Mouse (Mus musculus): ENCODE data around the gene Plekha5. TPM values are rescaled to one million over a fixed set of nuclear protein-coding genes. Genes with fewer than 3 reads are reported as not detected.

Plekha5 gene
- polyA plus RNA-seq, 1 experiment from 2014 or later, result 62.1 TPM

DNA sequence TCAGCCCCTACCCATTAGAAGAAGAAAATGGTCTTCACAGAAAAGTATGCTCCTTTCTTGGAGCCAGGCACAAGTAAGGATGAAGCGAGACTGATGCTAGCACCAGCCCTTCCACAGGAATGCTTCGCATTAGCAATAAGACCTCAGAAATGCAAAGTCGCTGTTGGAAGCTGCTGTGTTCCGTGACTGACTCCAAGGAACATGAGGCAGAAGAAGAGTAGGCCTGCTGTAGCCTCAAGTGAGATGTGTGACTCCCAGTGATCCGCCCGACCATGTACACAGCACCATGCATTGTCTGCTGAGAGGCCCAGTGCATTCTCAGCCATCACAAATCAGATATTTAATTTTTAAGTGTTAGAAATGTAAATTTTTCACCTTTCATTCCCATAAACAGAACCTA is 41.0 kb downstream of the Plekha5 start:
- H3K36me3 ChIP-seq (ENCODE audit: control insufficient read depth, insufficient read depth, low read length), result peaks cover 6% of the 10 kb centered on the region; the same call in 1 of the 2 replicates
- no peak overlapping the region for H3K27ac ChIP-seq (ENCODE audit: low read depth)
- no peak overlapping the region for H3K9ac ChIP-seq (ENCODE audit: low read length)
- ATAC-seq (replicated peaks; ENCODE audit: low FRiP score, low TSS enrichment, low read depth), result no peak
- no peak overlapping the region for H3K4me2 ChIP-seq (ENCODE audit: low read length)
- no peaks in the 10 kb centered on the region; the same call in 1 of the 2 replicates for H3K4me1 ChIP-seq (replicated peaks; ENCODE audit: control insufficient read depth, insufficient read depth, low read length)
- H3K27me3 ChIP-seq (replicated peaks; ENCODE audit: control insufficient read depth, insufficient read depth, low read length), result no peaks in the 10 kb centered on the region
- no peak overlapping the region for H3K4me3 ChIP-seq (ENCODE audit: low read depth, low read length)
- WGBS, result 87% methylated on average over 6 of the region's 6 CpGs
- no peak for DNase-seq (ENCODE audit: low spot score)
- H3K9me3 ChIP-seq (ENCODE audit: control insufficient read depth, low read length), result no peaks in the 10 kb centered on the region

DNA sequence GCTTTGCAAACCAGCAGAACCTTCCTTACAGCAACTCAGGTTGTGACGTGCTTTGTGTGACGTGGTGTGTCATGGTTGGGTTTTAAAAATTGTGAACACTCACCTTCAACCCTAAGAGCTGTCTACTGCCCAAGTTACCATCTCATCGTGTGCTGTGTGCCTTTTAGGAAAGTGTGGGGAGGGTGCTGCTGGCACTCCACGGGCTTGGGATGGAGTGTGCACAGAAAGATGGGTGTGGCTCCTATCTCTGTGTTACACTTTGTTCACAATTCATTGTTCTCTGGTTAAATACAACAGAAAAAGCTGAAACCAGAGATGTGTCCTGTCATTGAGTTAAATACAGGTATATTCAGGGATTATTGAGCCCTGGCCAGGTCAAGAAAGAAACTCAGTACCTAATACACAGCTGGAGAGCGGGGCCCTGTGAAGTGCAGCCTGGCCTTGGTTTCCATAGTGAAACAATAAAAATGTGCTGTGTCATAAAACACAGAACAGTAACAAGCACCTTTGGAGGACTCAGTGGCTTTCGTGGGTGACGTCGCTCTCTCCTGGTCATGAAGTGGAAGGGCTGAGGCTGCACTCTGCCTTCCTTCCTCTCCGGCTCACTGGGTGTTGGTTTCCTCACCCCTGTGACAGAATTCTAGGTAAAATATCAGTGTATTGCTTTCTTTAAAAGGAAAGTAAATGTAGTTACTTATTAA is 42.2 kb downstream of the Plekha5 start:
- no peak for DNase-seq (ENCODE audit: low spot score)
- no peak overlapping the region for H3K4me2 ChIP-seq (ENCODE audit: low read length)
- no peak overlapping the region for H3K27ac ChIP-seq (ENCODE audit: low read depth)
- H3K9ac ChIP-seq (ENCODE audit: low read length), result no peak overlapping the region
- H3K4me1 ChIP-seq (replicated peaks; ENCODE audit: control insufficient read depth, insufficient read depth, low read length), result no peaks in the 10 kb centered on the region; the same call in 1 of the 2 replicates
- H3K4me3 ChIP-seq (ENCODE audit: low read depth, low read length), result no peak overlapping the region
- H3K36me3 ChIP-seq (ENCODE audit: control insufficient read depth, insufficient read depth, low read length), result peaks cover 6% of the 10 kb centered on the region; the same call in 1 of the 2 replicates
- peak; percentile 90 for ATAC-seq (replicated peaks; ENCODE audit: low FRiP score, low TSS enrichment, low read depth)
- H3K9me3 ChIP-seq (ENCODE audit: control insufficient read depth, low read length), result no peaks in the 10 kb centered on the region
- H3K27me3 ChIP-seq (replicated peaks; ENCODE audit: control insufficient read depth, insufficient read depth, low read length), result no peaks in the 10 kb centered on the region
- 70% methylated on average over 9 of the region's 9 CpGs for WGBS

DNA sequence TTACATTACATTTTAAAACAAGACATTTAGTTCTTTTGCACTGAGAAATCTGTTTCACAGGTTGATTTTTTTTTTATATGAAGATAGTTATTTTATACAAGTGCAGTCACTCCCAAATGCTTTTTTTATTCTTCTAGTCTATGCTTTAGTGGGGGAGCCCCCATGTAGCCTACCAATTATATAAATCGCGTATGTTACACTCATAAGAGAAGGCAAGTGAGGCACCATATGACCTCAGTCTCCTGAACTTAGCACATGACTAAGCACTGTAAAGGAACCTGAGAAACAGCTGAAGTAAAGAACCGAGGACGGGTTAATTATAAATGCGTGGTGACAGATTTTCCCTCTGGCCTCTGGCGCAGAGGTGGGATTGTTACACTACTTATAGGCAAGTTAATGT is 43.0 kb downstream of the Plekha5 start:
- Histone ChIP-seq H3K4me1 (replicated peaks; ENCODE audit: control insufficient read depth, insufficient read depth, low read length) (no peaks in the 10 kb centered on the region; the same call in 1 of the 2 replicates), H3K4me3 (ENCODE audit: low read depth, low read length) (no peak overlapping the region), H3K27me3 (replicated peaks; ENCODE audit: control insufficient read depth, insufficient read depth, low read length) (no peaks in the 10 kb centered on the region), H3K4me2 (ENCODE audit: low read length) (no peak overlapping the region), H3K36me3 (ENCODE audit: control insufficient read depth, insufficient read depth, low read length) (peaks cover 6% of the 10 kb centered on the region; the same call in 1 of the 2 replicates), H3K9ac (ENCODE audit: low read length) (no peak overlapping the region), H3K27ac (ENCODE audit: low read depth) (no peak overlapping the region), H3K9me3 (ENCODE audit: control insufficient read depth, low read length) (no peaks in the 10 kb centered on the region)
- DNase-seq (ENCODE audit: low spot score) (no peak), ATAC-seq (replicated peaks; ENCODE audit: low FRiP score, low TSS enrichment, low read depth) (no peak)
- WGBS, result 86% methylated on average over 6 of the region's 6 CpGs

DNA sequence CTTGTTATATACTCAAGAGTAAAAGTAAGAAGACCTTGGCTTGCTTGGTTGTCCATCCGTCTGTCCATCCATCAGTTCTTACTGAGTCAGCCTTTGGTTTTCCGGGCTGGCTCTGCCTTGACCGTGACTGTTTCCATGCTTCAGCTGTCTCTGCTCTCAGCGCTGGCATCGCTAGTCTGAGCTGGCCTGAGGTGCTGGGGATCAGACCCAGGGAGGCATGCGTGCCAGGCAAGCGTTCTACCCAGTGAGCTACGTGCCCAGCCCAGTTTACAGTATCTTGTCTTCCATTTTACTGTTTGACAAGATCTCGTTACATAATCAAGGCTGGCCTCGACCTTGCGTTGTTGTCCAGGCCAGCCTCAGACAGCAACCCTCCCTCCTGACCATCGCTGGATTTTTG is 44.0 kb downstream of the Plekha5 start:
- 92% methylated on average over 12 of the region's 12 CpGs for WGBS
- H3K27ac ChIP-seq (ENCODE audit: low read depth), result no peak overlapping the region
- DNase-seq (ENCODE audit: low spot score), result no peak
- no peaks in the 10 kb centered on the region for H3K9me3 ChIP-seq (ENCODE audit: control insufficient read depth, low read length)
- H3K9ac ChIP-seq (ENCODE audit: low read length), result no peak overlapping the region
- peaks cover 6% of the 10 kb centered on the region; the same call in 1 of the 2 replicates for H3K36me3 ChIP-seq (ENCODE audit: control insufficient read depth, insufficient read depth, low read length)
- no peaks in the 10 kb centered on the region for H3K27me3 ChIP-seq (replicated peaks; ENCODE audit: control insufficient read depth, insufficient read depth, low read length)
- H3K4me3 ChIP-seq (ENCODE audit: low read depth, low read length), result no peak overlapping the region
- no peak overlapping the region for H3K4me2 ChIP-seq (ENCODE audit: low read length)
- ATAC-seq (replicated peaks; ENCODE audit: low FRiP score, low TSS enrichment, low read depth), result no peak
- no peaks in the 10 kb centered on the region; the same call in 1 of the 2 replicates for H3K4me1 ChIP-seq (replicated peaks; ENCODE audit: control insufficient read depth, insufficient read depth, low read length)

DNA sequence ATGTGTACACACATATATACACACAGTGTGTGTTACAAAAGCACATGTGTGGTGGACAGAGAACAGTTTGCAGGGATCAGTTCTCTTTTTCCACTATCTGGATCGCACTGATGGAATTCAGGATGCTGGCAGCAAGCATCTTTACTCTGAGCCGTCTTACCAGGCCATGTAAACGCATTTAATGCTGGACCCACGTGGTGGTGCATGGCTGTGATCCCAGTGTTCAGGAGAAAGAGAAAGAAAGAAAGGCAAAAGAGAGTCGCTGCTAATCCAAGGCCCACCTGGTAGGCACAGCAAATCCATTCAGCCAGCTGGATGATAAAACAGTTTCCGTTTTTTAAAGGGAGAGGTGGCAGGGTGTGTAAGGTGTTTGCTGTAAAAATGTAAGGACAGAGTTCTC is 45.9 kb downstream of the Plekha5 start:
- Histone ChIP-seq H3K9ac (ENCODE audit: low read length) (no peak overlapping the region), H3K27ac (ENCODE audit: low read depth) (no peak overlapping the region), H3K36me3 (ENCODE audit: control insufficient read depth, insufficient read depth, low read length) (peaks cover 5% of the 10 kb centered on the region; the same call in 1 of the 2 replicates), H3K4me1 (replicated peaks; ENCODE audit: control insufficient read depth, insufficient read depth, low read length) (no peaks in the 10 kb centered on the region; the same call in 1 of the 2 replicates), H3K4me2 (ENCODE audit: low read length) (no peak overlapping the region), H3K9me3 (ENCODE audit: control insufficient read depth, low read length) (no peaks in the 10 kb centered on the region), H3K27me3 (replicated peaks; ENCODE audit: control insufficient read depth, insufficient read depth, low read length) (no peaks in the 10 kb centered on the region), H3K4me3 (ENCODE audit: low read depth, low read length) (no peak overlapping the region)
- WGBS, result 79% methylated on average over 6 of the region's 6 CpGs
- ATAC-seq (replicated peaks; ENCODE audit: low FRiP score, low TSS enrichment, low read depth) (no peak), DNase-seq (ENCODE audit: low spot score) (no peak)

DNA sequence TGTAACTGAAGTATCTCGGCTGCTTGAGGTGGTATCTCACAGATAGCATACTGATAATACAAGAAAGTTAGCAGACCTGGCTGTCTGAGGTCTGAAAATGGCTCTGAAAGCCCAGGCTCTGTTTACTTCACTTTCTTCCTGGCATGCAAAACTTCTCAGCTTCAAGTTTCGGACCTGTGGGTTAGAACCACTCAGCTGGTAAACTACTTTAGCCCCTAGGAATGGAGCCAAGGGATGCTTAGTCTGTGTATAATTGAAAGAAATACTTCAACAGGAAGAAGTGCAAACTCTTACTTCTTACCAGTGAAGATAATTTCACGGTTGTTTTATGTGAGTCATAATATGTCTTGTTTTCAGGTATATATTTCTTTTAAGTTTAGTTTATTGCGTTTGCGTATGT is 47.9 kb downstream of the Plekha5 start:
- H3K4me1 ChIP-seq (replicated peaks; ENCODE audit: control insufficient read depth, insufficient read depth, low read length), result no peaks in the 10 kb centered on the region
- H3K4me3 ChIP-seq (ENCODE audit: low read depth, low read length), result no peak overlapping the region
- no peaks in the 10 kb centered on the region for H3K9me3 ChIP-seq (ENCODE audit: control insufficient read depth, low read length)
- H3K36me3 ChIP-seq (ENCODE audit: control insufficient read depth, insufficient read depth, low read length), result no peaks in the 10 kb centered on the region
- no peak for DNase-seq (ENCODE audit: low spot score)
- ATAC-seq (replicated peaks; ENCODE audit: low FRiP score, low TSS enrichment, low read depth), result no peak
- H3K27me3 ChIP-seq (replicated peaks; ENCODE audit: control insufficient read depth, insufficient read depth, low read length), result no peaks in the 10 kb centered on the region
- H3K4me2 ChIP-seq (ENCODE audit: low read length), result no peak overlapping the region
- H3K27ac ChIP-seq (ENCODE audit: low read depth), result no peak overlapping the region
- WGBS, result 78% methylated on average over 5 of the region's 5 CpGs
- H3K9ac ChIP-seq (ENCODE audit: low read length), result no peak overlapping the region

DNA sequence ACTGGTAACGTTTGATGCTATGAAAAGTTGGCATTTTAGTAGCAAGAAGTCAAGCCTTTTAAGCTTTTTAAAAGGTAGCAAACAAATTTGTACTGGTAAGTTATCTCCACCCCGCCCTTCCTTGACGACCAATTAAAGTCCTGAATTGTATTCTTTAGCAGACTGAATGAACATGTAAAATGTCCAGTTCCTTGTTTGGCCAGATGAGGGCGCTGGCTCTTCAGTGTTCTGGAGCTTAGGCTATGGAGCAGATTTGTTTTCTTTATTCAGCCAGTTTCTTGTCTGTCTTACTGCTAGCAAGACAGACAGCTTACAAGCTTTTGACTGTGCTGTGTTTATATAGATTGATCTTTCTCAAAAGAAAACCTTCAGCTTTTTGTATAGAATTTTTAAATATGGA is 48.5 kb downstream of the Plekha5 start:
- DNase-seq (ENCODE audit: low spot score), result no peak
- H3K9ac ChIP-seq (ENCODE audit: low read length), result no peak overlapping the region
- no peak overlapping the region for H3K27ac ChIP-seq (ENCODE audit: low read depth)
- H3K9me3 ChIP-seq (ENCODE audit: control insufficient read depth, low read length), result no peaks in the 10 kb centered on the region
- no peak overlapping the region for H3K4me2 ChIP-seq (ENCODE audit: low read length)
- H3K4me1 ChIP-seq (replicated peaks; ENCODE audit: control insufficient read depth, insufficient read depth, low read length), result peaks cover 6% of the 10 kb centered on the region
- whole genome bisulfite sequencing, result 55% methylated on average over 4 of the region's 4 CpGs
- no peak overlapping the region for H3K4me3 ChIP-seq (ENCODE audit: low read depth, low read length)
- H3K27me3 ChIP-seq (replicated peaks; ENCODE audit: control insufficient read depth, insufficient read depth, low read length), result no peaks in the 10 kb centered on the region
- H3K36me3 ChIP-seq (ENCODE audit: control insufficient read depth, insufficient read depth, low read length), result no peaks in the 10 kb centered on the region
- ATAC-seq (replicated peaks; ENCODE audit: low FRiP score, low TSS enrichment, low read depth), result no peak

DNA sequence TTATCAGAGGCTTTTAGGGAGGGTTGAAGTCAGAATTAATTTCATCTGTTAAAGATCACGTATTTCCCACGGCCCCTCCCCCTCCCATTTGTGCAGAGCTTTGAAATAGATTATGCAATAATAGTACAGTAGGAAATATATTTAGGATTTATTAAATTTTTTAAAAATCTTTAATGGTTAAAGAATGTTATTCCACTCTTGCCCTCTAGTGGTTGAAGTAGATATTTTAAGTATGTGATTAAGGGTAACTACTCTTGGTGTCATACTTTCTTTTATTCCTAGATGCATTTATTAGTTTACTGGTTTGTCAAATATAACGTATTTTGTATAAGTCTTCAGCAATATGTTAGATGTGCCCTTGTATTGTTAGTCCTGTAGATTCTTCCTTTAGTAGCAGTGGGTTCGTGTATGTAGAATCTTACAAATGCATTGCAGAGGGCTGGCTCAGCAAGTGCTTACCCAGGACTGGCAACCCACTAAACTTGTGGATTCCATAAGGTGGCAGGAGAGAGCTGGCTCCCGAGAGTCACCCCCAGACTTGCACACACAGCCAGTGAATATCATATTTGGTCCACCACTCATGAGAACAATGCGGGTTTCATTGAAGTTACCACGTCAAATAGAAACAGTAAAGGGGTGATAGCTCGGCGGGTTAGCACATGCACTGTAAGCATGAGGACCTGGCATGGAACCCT is 51.7 kb downstream of the Plekha5 start:
- Histone ChIP-seq H3K9me3 (ENCODE audit: control insufficient read depth, low read length) (no peaks in the 10 kb centered on the region), H3K9ac (ENCODE audit: low read length) (no peak overlapping the region), H3K36me3 (ENCODE audit: control insufficient read depth, insufficient read depth, low read length) (no peaks in the 10 kb centered on the region), H3K4me2 (ENCODE audit: low read length) (no peak overlapping the region), H3K27ac (ENCODE audit: low read depth) (no peak overlapping the region), H3K4me3 (ENCODE audit: low read depth, low read length) (no peak overlapping the region), H3K4me1 (replicated peaks; ENCODE audit: control insufficient read depth, insufficient read depth, low read length) (peaks cover 14% of the 10 kb centered on the region), H3K27me3 (replicated peaks; ENCODE audit: control insufficient read depth, insufficient read depth, low read length) (no peaks in the 10 kb centered on the region)
- 86% methylated on average over 9 of the region's 9 CpGs for WGBS
- ATAC-seq (replicated peaks; ENCODE audit: low FRiP score, low TSS enrichment, low read depth), result no peak
- no peak for DNase-seq (ENCODE audit: low spot score)

All from intestine, embryonic 14.5 days (tissue).